Comparison of ENCODE assay signal across 15 mouse cellular contexts in the genomic region with DNA sequence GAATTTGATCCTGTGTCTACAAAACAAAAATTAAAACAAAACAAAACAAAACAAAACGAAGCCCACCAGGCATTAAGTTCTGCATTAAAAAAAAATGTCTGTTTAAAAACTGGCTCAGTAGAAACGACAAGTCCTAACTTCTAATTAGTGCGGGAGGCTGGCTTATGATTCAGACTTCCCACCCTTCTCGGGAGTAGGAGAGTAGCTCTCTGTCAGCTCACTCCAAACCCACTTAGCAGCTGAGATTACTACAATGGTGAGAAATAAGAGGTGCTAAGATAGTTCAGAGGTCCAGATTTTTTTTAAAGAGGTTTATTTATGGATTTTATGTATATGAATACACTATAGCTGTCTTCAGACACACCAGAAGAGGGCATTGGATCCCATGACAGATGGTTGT.
"Had no signal": no experiment of that assay in that cellular context is flagged by ENCODE, and none has a peak within 500 bp of the region (broad histone marks: within the 10 kb centered on the region; RNA-seq: fewer than 3 reads in every experiment).

No protein-coding gene starts in this region.

- H3K27ac ChIP-seq: macrophage; midbrain, embryonic 13.5 days; midbrain, embryonic 15.5 days; neural tube, embryonic 12.5 days had no signal

- H3K4me3 ChIP-seq: megakaryocyte, embryonic 14.5 days; midbrain, embryonic 13.5 days; midbrain, embryonic 15.5 days; neural tube, embryonic 12.5 days had no signal

- DNase-seq: lung, adult 18-20 months; lung, embryonic 14.5 days; lung, postnatal 10 days; retina, postnatal 1 day; right cerebral cortex, postnatal 25 days; right cerebral cortex, postnatal 4 days; spleen, adult 18-20 months; thymus, adult 18-20 months; thymus, postnatal 14 days; thymus, postnatal 36 days had no signal

- H3K4me1 ChIP-seq: midbrain, embryonic 13.5 days; midbrain, embryonic 15.5 days; neural tube, embryonic 12.5 days had no signal

- ATAC-seq: midbrain, embryonic 13.5 days; midbrain, embryonic 15.5 days had no signal
